16 mouse cellular contexts compared by ENCODE assay signal in genomic region chr17:29183162-29183561, GRCm38 (mm10). TPM values are rescaled to one million over a fixed set of nuclear protein-coding genes. Genes with fewer than 3 reads are reported as not detected.
DNase-seq lines count a peak whose midpoint lies in the region; ATAC-seq lines count a peak whose summit lies in the region.
"Had no signal": no experiment of that assay in that cellular context is flagged by ENCODE, and none has a peak within 500 bp of the region (broad histone marks: within the 10 kb centered on the region; RNA-seq: fewer than 3 reads in every experiment).

No protein-coding gene starts in this region.

- H3K9ac ChIP-seq in heart, embryonic 13.5 days = peak overlapping the region; percentile 47; the same call in 1 of the 2 replicates
- no peak overlapping the region for H3K9ac ChIP-seq in midbrain, embryonic 11.5 days (ENCODE audit: low read length)
- H3K9ac ChIP-seq: forebrain, embryonic 12.5 days; forebrain, postnatal 0 days; heart, embryonic 15.5 days; hindbrain, embryonic 12.5 days had no signal

- no peak overlapping the region for H3K27ac ChIP-seq in heart, embryonic 13.5 days (replicated peaks)
- no peak overlapping the region for H3K27ac ChIP-seq in midbrain, embryonic 11.5 days (ENCODE audit: low read depth, low read length)
- H3K27ac ChIP-seq in midbrain, embryonic 10.5 days (replicated peaks) = no peak overlapping the region
- peak overlapping the region; percentile 8; the same call in 1 of the 2 replicates for H3K27ac ChIP-seq in embryonic facial prominence, embryonic 10.5 days (replicated peaks)
- H3K27ac ChIP-seq: forebrain, embryonic 12.5 days; heart, embryonic 15.5 days; hindbrain, embryonic 12.5 days; hindbrain, postnatal 0 days had no signal

- ATAC-seq in heart, embryonic 13.5 days (ENCODE audit: extremely low read depth, insufficient number of reproducible peaks, low FRiP score, low TSS enrichment) = no peak
- ATAC-seq in midbrain, embryonic 11.5 days (ENCODE audit: low FRiP score) = no peak
- ATAC-seq: forebrain, postnatal 0 days; hindbrain, postnatal 0 days had no signal

- no peak for DNase-seq in heart, adult 11 months
- peak; percentile 59 for DNase-seq in midbrain, embryonic 11.5 days (ENCODE audit: low spot score, missing footprints)
- no peak for DNase-seq in midbrain, embryonic 10.5 days (ENCODE audit: low spot score)
- no peak for DNase-seq in embryonic facial prominence, embryonic 10.5 days (ENCODE audit: low spot score)
- DNase-seq in left cerebral cortex, adult 11 months (ENCODE audit: low spot score) = no peak
- DNase-seq: adrenal gland, adult 8-10 months; adrenal gland, postnatal 36 days; cerebellum, adult 2 months; cerebellum, postnatal 10 days; forebrain, postnatal 0 days; gastrocnemius, postnatal 14 days had no signal

- H3K27me3 ChIP-seq in heart, embryonic 13.5 days (replicated peaks) = 0 out of 2 replicates have a peak, but pooled peaks cover 3% of the 10 kb centered on the region
- no peaks in the 10 kb centered on the region for H3K27me3 ChIP-seq in midbrain, embryonic 11.5 days (ENCODE audit: control insufficient read depth, insufficient read depth, low read length)
- H3K27me3 ChIP-seq in midbrain, embryonic 10.5 days (ENCODE audit: low read depth, poor library complexity, severe bottlenecking) = peaks cover 4% of the 10 kb centered on the region; the same call in 1 of the 2 replicates
- peaks cover 15% of the 10 kb centered on the region for H3K27me3 ChIP-seq in embryonic facial prominence, embryonic 10.5 days (replicated peaks; ENCODE audit: low read depth, poor library complexity, severe bottlenecking)
- H3K27me3 ChIP-seq: heart, embryonic 15.5 days; hindbrain, embryonic 12.5 days had no signal

- peaks cover 41% of the 10 kb centered on the region for H3K4me1 ChIP-seq in heart, embryonic 13.5 days
- peaks cover 25% of the 10 kb centered on the region for H3K4me1 ChIP-seq in midbrain, embryonic 11.5 days (ENCODE audit: control insufficient read depth, insufficient read depth, low read length)
- H3K4me1 ChIP-seq in midbrain, embryonic 10.5 days = peaks cover 48% of the 10 kb centered on the region
- H3K4me1 ChIP-seq in embryonic facial prominence, embryonic 10.5 days = peaks cover 47% of the 10 kb centered on the region

- H3K36me3 ChIP-seq in heart, embryonic 13.5 days = no peaks in the 10 kb centered on the region
- no peaks in the 10 kb centered on the region for H3K36me3 ChIP-seq in midbrain, embryonic 11.5 days (ENCODE audit: control insufficient read depth, insufficient read depth, low read length)
- no peaks in the 10 kb centered on the region for H3K36me3 ChIP-seq in midbrain, embryonic 10.5 days
- H3K36me3 ChIP-seq in embryonic facial prominence, embryonic 10.5 days (replicated peaks) = no peaks in the 10 kb centered on the region
- H3K36me3 ChIP-seq: forebrain, embryonic 12.5 days; heart, embryonic 15.5 days; hindbrain, embryonic 12.5 days had no signal

- no peak overlapping the region for H3K4me3 ChIP-seq in heart, embryonic 13.5 days
- no peak overlapping the region for H3K4me3 ChIP-seq in midbrain, embryonic 11.5 days (ENCODE audit: low read depth, low read length)
- no peak overlapping the region for H3K4me3 ChIP-seq in midbrain, embryonic 10.5 days
- no peak overlapping the region for H3K4me3 ChIP-seq in embryonic facial prominence, embryonic 10.5 days
- H3K4me3 ChIP-seq: forebrain, embryonic 12.5 days; heart, embryonic 15.5 days; hindbrain, embryonic 12.5 days had no signal

- WGBS in heart, embryonic 13.5 days = 54% methylated on average over 11 of the region's 11 CpGs
- WGBS in midbrain, embryonic 11.5 days = 69% methylated on average over 11 of the region's 11 CpGs
- 64% methylated on average over 11 of the region's 11 CpGs for WGBS in midbrain, embryonic 10.5 days
- 61% methylated on average over 11 of the region's 11 CpGs for WGBS in embryonic facial prominence, embryonic 10.5 days

- H3K4me2 ChIP-seq in heart, embryonic 13.5 days = no peak overlapping the region
- H3K4me2 ChIP-seq in midbrain, embryonic 11.5 days = no peak overlapping the region
- H3K4me2 ChIP-seq: forebrain, embryonic 12.5 days; heart, embryonic 15.5 days; hindbrain, embryonic 12.5 days had no signal

- no peaks in the 10 kb centered on the region for H3K9me3 ChIP-seq in heart, embryonic 13.5 days
- H3K9me3 ChIP-seq in midbrain, embryonic 11.5 days (ENCODE audit: control insufficient read depth, low read length) = no peaks in the 10 kb centered on the region
- H3K9me3 ChIP-seq in midbrain, embryonic 10.5 days (replicated peaks) = no peaks in the 10 kb centered on the region
- no peaks in the 10 kb centered on the region for H3K9me3 ChIP-seq in embryonic facial prominence, embryonic 10.5 days
- H3K9me3 ChIP-seq: forebrain, embryonic 12.5 days; heart, embryonic 15.5 days; hindbrain, embryonic 12.5 days had no signal

RNA-seq across cellular contexts. Expression of gene Cpne5, which starts 54.8 kb away (rescaled TPM):
- 17.4 and 21.0 TPM in 2 replicates for polyA plus RNA-seq in heart, embryonic 13.5 days (2015; fragmentation: Nextera tagmentation; extraction: Ambion mirVana)
- 7.4 TPM in 2 replicates for polyA plus RNA-seq in midbrain, embryonic 11.5 days (2014; fragmentation: Nextera tagmentation; extraction: Ambion mirVana)
- 10.7 and 14.8 TPM in 2 replicates for polyA plus RNA-seq in midbrain, embryonic 10.5 days (2016; fragmentation: Nextera tagmentation; extraction: Ambion mirVana)
- polyA plus RNA-seq in embryonic facial prominence, embryonic 10.5 days (2016; fragmentation: Nextera tagmentation; extraction: Ambion mirVana) = 3.6 and 4.7 TPM in 2 replicates
